Mouse (Mus musculus): ENCODE measurements around the gene Erich2.

GRCm38 (mm10) chr2:70565651-70566602, 57.3 kb downstream of the Erich2 start:
- TF ChIP-seq CTCF (IDR thresholded peaks at IDR 0.05; ENCODE audit: low read depth) = no peak
- TF ChIP-seq EP300 (IDR thresholded peaks at IDR 0.05; ENCODE audit: low read depth) = no peak

All from liver, postnatal 0 days (tissue).